Mouse (Mus musculus): ENCODE results near the gene Mpv17l.
"Not testable (repeated sequence)": the region's sequence is repeated elsewhere in the genome, so short reads cannot be mapped to it uniquely, and the experiment has no call there.

The Mpv17l gene

DNA sequence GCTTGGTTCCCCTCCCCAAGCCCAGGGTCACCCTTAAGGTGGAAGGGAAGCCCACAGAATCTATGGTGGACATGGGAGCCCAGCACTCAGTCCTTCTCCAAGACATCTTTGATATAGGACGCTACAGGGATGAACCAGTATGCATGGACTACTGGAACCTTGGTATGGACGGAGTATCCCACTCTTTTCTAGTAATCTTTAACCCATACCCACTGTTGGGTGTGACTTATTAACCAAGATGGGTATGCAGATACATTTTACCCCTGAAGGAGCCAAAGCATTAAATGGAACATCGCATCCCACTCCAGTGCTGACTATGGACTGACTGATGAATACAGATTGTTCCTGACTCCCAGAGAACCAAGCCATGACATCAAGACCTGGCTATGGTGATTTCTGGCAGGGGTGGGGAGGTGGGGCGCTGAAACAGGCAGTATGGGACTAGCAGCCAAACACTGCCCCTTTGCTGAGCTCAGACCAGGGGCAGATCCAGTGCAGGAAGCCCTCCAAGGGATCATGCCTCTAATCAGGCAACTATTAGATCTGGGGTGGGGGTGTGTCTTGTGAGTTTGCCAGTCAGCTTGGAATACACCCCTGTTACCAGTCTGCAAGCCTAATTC is 24.6 kb downstream of the Mpv17l start:
- DNase-seq (ENCODE audit: low read depth in 2 of 2, low spot score in 2 of 2) = no peak

DNA sequence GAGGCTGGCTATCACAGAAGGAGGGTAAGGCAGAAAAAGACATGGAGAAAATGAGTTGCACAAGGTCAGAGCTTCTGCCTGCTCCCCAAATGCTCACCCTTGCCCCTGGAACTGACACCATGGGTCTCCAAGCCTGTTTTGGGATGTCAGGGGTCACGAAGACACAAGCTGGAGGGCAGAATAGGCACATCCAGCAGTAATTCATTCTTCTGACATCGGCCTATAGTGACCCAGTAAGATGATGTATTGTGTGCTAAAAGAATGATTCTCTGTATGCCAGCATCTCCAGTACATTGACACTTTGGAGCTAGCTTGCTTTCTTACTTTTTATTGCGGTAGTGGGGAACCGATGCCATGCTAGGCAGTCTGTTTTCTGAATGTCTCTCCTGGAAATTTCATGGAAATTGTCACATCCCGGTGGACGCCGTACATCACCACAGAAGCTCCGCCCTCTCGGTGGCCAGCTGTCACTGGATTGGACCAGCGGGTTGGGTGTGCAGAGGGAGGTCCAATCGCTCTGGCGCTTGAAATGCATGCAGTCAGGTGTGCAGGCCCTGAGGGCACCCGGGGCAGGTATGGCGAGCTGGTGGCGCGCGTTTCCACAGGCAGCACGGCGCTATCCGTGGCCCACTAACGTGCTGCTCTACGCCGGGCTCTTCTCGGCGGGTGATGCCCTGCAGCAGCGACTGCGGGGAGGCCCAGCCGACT is 37.3 kb downstream of the Mpv17l start:
- DNase-seq (ENCODE audit: low read depth in 2 of 2, low spot score in 2 of 2) = no peak

DNA sequence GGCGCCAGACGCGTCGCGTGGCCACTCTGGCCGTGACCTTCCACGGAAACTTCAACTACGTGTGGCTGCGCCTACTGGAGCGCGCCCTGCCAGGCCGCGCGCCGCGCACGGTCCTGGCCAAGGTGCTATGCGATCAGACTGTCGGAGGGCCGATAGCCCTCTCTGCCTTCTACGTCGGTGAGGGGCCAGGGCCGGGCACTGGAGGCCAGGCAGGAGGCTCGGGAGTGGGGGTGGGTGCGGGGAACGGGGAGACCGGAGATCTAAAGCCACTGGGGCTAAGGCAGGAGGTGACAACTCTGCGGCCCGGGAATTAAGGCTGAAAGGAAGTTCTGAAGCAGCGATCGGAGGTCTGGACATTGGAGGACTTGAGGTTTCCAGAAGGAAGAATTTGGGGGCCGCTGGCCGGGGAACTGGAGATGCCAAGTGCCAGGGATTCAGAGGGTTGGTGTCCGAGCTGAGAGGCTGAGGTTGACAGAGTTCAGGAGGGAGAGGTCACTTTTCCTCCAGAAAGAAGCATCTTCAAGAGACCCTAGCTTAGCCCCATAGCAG is 38.0 kb downstream of the Mpv17l start:
- no peak for DNase-seq (ENCODE audit: low read depth in 2 of 2, low spot score in 2 of 2)

DNA sequence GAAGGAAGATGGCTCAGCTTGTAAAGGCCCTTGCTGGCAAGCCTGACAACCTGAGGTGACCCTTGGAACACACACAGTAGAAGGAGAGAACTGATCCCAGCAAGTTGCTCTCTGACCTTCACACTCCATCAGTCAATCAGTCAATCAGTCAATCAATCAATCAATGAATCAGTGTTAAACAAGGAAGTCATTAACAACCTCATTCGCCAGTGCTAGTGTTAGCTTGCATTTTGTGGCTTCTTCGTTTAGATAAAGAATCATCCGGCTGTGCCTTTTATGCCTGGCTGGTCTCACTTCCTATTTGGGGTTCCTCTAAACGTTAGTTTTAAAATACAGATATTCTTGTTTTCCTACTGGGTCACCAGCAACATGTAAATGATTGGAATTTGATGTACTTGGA is 41.2 kb downstream of the Mpv17l start:
- no peak for DNase-seq (ENCODE audit: low read depth in 2 of 2, low spot score in 2 of 2)

DNA sequence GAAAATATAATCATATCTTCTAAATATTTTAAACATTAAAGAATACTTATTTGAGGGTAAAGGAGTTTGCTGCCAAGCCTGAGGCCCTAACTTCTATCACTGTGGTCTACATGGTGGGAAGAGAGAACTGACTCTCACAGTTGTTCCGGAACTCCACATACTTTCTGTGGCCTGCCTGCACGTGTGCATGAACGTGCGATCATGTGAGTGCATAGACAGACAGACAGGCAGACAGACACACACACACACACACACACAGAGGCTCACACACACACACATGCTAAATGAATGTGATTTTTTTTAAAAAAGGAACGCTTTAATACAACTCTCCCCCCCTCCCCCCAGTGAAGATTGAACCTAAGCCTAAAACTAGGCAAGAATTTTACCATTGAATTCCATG is 41.8 kb downstream of the Mpv17l start:
- DNase-seq (ENCODE audit: low read depth in 2 of 2, low spot score in 2 of 2) = no peak

DNA sequence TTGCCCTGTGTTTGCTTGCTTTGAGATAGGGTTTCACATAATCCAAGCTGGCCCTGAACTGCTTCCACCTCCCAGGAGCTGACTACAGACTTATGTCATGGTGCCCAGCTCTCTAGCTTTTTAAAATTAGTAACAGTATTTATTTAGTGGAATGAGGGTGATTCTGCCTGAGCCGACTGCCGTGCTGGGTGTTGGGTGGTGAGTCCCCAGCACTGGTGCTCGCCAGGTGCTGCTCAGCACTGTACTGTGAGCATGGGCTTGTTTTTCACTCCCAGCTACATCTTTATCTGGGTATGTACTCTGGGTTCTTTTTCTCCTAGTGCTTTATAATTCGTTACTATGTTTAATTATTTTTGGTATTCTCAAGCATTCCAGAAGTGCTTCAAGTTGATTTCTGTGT is 42.2 kb downstream of the Mpv17l start:
- no peak for DNase-seq (ENCODE audit: low read depth in 2 of 2, low spot score in 2 of 2)

DNA sequence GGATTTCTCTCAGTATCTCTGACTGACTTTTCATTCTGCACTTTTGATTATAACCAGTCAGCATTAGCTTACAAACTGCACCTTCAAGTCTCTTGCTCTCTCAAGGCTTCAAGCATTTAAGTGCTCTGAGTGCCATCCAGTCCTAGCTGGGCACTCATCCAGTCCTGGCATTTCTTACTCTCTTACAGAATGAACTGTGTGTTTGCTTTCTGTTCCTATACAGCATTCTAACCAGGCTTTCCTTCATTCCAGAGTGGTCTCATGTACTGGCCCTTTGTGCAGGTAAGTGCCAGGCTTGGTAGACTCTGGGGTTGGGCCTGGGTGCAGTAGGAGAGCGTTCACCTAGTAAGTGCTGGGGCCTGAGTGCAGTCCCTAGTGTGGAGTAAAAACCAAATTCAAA is 43.3 kb downstream of the Mpv17l start:
- DNase-seq (ENCODE audit: low read depth in 2 of 2, low spot score in 2 of 2) = no peak

DNA sequence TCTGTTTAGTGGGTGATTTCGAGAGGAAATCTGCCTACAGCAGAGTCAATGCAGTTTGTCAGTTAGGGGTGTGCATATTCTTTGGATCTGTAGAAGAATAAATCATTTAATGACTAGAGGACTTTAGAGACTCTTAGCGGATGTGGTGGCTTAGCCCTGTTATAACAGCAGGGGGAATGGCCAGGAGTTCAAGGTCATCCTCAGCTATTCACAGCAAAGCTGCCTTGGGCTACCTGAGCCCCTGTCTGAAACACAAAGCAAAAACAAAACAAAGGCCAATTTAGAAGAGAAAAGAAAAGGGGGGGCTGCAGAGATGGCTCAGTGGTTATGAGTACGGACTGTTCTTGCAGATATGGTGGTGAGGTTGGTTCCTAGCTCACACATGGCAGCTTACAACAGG is 48.3 kb downstream of the Mpv17l start:
- no peak for DNase-seq (ENCODE audit: low read depth in 2 of 2, low spot score in 2 of 2)

DNA sequence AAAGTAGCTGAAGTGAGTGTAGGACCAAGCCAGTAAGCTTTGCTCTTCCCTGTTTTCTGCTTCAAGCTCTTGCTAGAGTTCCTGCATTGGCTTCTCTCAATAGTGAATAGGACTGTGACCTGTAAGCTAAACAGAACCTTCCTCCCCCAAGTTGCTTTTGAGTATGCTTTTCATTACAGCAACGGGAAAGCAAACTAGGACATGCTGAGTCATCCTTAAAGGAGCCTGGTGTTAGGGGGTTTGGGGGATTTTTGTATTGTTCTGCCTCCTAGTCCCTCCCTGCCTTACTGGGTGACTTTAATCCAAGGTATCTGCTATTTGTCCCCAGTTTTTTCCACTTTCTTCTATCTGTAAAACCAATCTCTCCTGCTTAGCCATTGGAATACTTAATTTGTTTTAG is 59.1 kb downstream of the Mpv17l start:
- no peak for DNase-seq (ENCODE audit: low read depth in 2 of 2, low spot score in 2 of 2)

DNA sequence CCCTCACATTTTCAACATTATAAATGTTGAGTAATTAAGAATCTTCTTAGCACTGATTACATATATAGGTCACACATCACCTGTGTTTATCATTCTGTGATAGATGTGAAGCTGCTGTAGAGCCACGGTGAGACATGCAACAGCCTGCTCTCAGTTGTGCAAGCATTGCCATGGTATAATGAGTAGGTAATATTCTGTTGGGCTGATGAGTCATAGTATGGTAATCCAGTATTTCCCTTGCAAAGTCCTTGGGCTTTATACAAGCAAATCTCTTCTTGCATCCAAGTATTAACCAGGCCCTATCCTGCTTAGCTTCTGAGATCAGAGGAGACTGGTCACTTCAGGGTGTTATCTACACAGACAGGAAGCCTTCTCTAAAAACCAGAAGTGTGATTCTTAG is 66.1 kb downstream of the Mpv17l start:
- DNase-seq (ENCODE audit: low read depth in 2 of 2, low spot score in 2 of 2) = no peak

DNA sequence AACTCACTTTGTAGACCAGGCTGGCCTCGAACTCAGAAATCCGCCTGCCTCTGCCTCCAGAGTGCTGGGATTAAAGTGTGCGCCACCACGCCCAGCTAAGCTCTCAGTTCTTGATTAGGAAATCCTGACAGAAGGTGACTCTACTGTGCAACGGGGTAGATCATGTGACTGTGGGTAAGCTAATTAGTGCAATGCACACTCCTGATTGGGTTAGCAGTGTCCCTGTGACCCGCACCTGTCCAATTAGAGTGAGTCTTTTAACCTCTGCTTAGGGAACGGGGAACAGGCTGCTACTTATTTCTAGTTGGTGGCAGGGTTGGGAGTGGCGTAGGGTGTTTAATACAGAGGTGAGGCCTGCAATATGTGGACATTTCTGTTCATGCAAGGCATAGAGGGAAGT is 69.1 kb downstream of the Mpv17l start:
- DNase-seq (ENCODE audit: low read depth in 2 of 2, low spot score in 2 of 2) = no peak

DNA sequence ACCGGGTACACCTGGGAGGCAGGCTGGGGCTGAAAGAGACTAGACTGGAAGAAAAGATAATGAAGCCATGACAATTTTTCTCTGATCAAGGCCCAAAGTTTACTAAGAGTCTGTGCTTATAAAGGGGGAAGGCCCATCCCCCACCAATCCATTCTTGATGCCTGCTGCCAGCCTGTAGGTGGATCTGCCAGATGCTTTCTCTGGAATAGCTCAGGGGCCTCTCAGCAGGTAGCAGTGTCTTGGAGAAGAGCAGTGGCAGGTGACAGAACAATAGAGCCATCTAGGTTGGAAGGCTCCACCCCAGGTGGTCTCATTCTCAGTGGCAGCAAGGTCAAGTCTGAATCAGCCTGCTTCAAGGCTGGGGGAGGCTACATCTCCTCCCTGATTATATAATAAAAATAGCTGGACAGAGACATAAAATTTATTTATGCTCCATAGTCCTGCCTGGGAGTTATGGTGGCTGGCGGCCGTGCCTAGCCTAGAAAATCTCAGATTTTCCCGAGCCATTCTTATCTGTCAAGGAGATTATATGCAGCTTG is 73.5 kb downstream of the Mpv17l start:
- not testable (repeated sequence) for DNase-seq (ENCODE audit: low read depth in 2 of 2, low spot score in 2 of 2)

DNA sequence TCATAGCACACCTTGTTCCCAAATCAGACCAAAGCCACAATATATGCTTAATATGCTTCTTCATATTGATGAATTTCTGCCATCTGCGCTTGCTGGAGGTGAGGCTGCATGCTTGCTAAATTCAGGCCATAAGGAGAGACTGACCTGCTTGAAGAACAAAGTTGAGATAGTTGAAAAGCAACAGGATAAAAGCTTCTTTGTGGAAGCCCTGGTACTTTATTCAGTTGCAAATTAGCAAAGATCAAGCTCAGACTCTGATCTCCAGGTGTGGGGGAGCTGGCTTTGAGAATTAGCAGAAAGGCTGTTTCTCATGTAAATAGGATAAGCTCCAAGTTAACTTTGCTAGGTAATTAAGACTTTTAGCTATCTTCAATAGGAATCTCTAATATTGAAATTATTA is 74.1 kb downstream of the Mpv17l start:
- not testable (repeated sequence) for DNase-seq (ENCODE audit: low read depth in 2 of 2, low spot score in 2 of 2)

DNA sequence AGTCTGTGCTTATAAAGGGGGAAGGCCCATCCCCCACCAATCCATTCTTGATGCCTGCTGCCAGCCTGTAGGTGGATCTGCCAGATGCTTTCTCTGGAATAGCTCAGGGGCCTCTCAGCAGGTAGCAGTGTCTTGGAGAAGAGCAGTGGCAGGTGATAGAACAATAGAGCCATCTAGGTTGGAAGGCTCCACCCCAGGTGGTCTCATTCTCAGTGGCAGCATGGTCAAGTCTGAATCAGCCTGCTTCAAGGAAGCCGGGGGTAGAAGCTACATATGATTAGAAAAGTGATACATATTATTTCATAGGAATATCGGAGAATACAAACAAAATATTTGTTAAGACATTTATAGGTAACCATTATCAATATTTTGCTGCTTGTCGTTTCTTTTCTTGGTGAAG is 78.8 kb downstream of the Mpv17l start:
- DNase-seq (ENCODE audit: low read depth in 2 of 2, low spot score in 2 of 2) = not testable (repeated sequence)

DNA sequence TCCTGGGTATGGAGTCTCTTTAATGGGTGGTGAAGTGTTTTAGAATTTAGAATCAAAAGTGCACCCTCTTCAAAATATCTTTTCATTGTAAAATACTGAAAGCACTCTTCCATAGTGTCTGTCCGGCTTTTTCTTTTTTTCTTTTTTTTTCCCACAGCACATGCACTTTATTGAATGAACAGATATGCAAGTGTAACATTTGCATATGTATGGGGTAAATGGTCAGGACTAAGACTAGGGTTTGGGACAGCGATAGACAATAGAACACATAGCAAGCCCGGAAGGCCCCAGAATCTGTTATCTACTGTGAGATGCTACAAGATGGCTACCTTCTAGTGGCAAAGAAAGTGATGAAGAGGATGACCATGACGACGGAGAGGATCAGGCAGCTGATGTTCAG is 80.2 kb downstream of the Mpv17l start:
- no peak for DNase-seq (ENCODE audit: low read depth in 2 of 2, low spot score in 2 of 2)

DNA sequence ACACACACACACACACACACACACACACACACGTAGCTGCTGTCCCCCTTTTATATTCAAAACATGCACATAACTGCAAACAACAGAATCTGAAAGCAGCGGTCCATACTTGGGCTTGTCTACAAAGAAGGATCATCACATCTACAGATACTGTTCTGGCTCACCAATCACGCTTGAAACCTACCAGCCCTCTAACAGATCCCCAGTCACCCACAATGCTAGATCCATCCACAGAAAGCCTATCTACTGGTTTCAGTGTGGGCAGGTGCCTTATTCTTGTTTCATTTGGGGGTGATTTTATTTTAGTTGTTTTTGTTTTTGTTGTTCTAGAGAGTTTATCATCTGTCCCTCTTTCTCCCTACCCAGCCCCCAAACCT is 83.2 kb downstream of the Mpv17l start:
- no peak for DNase-seq (ENCODE audit: low read depth in 2 of 2, low spot score in 2 of 2)

DNA sequence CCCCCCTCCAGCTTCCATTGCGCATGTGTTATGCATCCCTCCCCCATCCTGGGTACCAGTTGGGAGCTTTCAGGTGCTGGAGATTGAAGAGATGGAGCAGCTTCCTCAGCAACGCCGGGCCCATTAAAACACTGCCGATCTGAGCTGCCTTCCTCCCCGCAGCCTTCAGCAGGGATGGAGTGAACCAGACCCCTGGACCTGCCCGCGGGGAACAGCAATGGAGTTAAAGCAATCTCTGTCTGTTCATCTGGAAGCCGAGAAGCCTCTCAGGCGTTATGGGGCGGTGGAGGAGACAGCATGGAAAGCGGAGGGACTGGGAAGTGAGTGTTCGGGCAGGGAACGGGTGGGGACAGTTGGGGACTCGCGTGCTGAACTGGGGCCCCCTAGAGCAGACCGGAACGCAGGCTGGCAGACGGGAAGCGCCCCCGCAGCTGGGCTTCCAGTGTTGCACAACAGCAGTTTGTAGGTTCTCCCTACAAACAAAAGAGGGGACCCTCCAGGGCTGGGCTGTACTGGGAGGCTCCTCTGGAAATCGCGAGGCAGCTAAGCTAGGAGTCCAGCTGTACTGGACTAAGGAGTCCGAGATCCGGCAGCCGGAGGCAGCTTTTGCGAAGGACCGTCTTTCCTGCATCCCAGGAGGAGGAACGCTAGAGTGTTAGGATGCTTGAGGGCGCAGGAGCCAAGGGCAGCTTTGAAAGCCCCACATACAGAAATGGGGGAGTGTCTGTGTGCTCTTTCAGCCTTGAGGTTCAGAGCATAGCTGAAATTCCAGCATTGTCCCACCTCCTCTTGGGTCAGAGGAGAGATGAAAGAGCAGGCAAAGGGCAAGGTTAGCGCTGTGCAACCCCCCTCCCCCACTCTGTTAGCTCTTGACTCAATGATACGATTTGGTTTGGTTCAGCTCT is 83.9 kb downstream of the Mpv17l start, which contains the start of the genes 2900011O08Rik and Ifitm7:
TSS of gene 2900011O08Rik (plus strand) at position 31 of the 905 bp plus-strand sequence.
TSS of gene Ifitm7 (minus strand) at position 315 of the 905 bp plus-strand sequence.
- DNase-seq (ENCODE audit: low read depth in 2 of 2, low spot score in 2 of 2) = no peak

DNA sequence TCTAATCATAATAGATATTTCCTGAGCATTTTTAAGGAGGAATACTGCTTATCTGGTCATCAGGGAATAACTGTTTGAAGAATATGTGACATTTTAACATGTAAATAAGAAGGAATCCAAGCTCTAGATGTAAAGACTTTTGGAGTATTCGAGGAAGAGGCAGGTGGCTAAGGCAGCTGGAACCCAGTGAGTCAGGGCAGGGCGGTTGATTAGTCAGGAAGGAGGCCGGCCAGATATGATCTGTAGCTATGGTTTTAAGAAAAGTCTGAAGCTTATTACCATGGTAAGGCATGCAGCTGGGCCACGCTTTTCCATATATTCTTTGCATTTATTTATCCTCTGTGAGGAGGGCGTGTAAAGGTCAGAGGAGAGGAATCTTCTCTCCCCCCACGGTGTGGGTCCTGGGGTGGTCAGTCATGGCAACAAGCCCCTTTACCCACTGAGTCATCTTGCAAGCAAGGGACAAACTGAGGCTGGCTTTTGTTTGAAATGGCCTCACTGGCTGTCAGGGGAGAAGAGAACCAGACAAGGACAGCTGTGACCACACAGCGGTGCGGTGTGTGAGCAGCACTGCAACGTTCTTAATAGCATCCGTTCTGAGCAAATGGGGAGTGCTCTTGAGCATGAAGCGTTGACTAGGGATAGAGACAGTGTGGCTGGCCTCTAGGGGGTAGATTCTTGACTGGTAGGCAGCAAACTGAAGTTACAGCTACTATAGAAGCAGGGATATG is 89.7 kb downstream of the Mpv17l start:
- no peak for DNase-seq (ENCODE audit: low read depth in 2 of 2, low spot score in 2 of 2)

DNA sequence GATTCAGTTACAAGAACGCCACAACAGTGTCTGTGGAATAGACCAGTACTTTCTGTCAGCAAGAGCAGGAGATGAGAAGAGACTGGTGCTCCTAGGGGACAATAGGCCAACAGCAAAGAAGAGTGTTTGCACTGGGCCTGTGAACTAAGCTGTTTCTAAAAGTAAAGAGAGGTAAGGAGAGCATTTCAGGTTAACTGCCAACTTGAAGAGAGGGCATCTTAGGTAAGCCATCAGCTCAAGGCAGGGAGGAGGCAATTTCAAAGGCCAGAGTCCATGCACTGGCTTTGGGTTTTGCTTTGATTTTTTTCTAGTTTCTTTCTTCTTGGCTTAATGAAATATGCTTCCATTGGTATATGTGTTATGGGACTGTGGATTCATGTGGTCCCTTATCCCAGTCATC is 91.1 kb downstream of the Mpv17l start:
- no peak for DNase-seq (ENCODE audit: low read depth in 2 of 2, low spot score in 2 of 2)

DNA sequence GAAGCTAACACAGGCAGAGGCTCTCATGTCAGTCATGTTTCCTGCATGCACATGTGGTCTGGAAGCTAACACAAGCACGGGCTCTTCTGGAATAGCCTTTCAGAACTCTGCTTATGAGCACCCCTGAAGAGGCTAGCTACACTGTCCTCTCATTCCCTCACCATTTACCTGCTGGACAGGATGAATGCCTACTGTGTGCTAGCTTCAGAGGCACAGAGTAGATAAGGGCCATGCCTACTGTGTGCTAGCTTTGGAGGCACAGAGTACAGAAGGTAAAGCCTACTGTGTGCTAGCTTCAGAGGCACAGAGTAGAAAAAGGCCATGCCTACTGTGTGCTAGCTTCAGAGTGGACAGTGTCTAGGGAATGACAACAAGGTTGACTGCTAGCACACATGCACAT is 91.5 kb downstream of the Mpv17l start:
- no peak for DNase-seq (ENCODE audit: low read depth in 2 of 2, low spot score in 2 of 2)
